Mouse (Mus musculus): Measurements from ENCODE around the gene Igsf1. TPM values are rescaled to one million over a fixed set of nuclear protein-coding genes. Genes with fewer than 3 reads are reported as not detected.
A peak's percentile ranks its signal among the peaks of the same experiment; 100 is the strongest.

Gene Igsf1
- 0.82 and 1.1 TPM in 2 replicates for polyA plus RNA-seq (2014; fragmentation: Nextera tagmentation; extraction: Ambion mirVana)

DNA sequence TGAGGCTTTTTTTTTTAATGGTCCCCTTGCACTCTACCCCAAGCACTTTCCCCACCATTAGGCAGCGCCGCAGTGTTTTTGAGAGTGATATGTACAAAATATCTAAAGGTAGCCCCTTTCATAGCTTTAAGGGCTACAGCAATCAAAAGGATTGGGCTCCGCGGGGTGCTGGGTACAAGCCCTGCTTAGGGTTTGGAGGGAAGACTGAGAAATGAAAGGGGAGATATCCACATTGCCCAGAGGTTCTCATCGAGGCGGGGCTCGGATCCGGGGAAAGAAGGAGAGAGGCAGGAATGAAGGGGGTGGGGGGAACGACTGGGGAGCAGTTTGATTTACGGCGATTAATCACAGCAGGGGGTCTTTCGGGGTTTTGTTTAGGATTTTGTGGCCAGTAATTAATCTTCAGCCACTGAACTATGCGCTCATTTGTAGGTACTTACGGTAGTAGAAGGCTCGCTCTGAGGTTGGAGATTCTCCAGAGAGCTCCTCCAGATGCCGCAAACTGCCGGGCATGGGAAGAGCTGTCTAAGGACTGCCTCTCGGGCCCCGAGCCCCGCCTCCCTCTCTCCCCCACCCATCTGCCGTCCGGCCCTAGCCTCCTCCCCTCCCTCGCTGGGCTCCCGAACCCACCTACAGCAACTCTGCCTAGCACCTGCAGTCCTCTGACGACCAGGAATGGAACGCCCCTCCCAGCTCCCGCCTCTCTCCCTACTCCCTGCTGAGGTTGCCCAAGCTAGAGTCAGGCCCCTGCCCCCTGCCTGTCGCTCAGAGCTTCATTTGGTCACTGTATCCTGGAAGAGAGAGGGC is at the start of gene Igsf1:
Igsf1 (minus strand) TSS at position 537 of the 807 bp plus-strand sequence.
- Histone ChIP-seq H3K4me2 (ENCODE audit: low read depth, severe bottlenecking) (peak within 1 kb of the TSS; percentile 45), H3K9me3 (ENCODE audit: control insufficient read depth, low read length) (no peaks in the 10 kb centered on the region), H3K27ac (replicated peaks; ENCODE audit: low read depth, low read length) (no peak within 1 kb of the TSS), H3K9ac (ENCODE audit: low read length) (no peak within 1 kb of the TSS), H3K27me3 (ENCODE audit: control insufficient read depth, insufficient read depth, low read length) (no peaks in the 10 kb centered on the region), H3K36me3 (ENCODE audit: control insufficient read depth, insufficient read depth, low read length) (no peaks in the 10 kb centered on the region), H3K4me1 (ENCODE audit: control insufficient read depth, insufficient read depth, low read length) (no peaks in the 10 kb centered on the region), H3K4me3 (ENCODE audit: low read depth, low read length) (no peak within 1 kb of the TSS)
- DNase-seq (ENCODE audit: low spot score) = peak; percentile 46
- ATAC-seq (ENCODE audit: insufficient number of reproducible peaks, low FRiP score, low TSS enrichment, low read depth) = peak; percentile 86; the same call in 1 of the 2 replicates
- WGBS = 17% methylated on average over 27 of the region's 28 CpGs

DNA sequence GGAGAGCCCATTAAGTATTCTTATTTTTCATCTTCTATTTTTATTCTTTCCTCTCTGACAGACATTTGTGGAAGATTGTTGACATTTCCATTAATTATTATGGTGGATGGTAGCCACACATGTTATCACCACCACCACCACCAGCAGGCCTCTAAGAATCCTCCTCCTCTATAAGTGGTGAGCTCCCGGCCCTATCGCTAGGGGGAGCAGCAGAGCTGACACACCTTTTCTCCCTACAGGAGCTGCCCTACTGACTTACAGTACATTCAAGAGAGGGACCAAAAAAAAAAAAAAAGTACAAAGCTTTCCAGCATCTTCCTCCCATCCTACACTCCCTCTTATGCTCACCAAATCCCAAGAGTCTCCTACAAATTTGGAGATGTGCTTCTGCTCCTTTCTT is 26.7 kb downstream of the Igsf1 start:
- Histone ChIP-seq H3K4me3 (ENCODE audit: low read depth, low read length) (no peak overlapping the region), H3K27me3 (ENCODE audit: control insufficient read depth, insufficient read depth, low read length) (no peaks in the 10 kb centered on the region), H3K9ac (ENCODE audit: low read length) (no peak overlapping the region), H3K27ac (replicated peaks; ENCODE audit: low read depth, low read length) (no peak overlapping the region), H3K36me3 (ENCODE audit: control insufficient read depth, insufficient read depth, low read length) (no peaks in the 10 kb centered on the region), H3K4me1 (ENCODE audit: control insufficient read depth, insufficient read depth, low read length) (no peaks in the 10 kb centered on the region), H3K4me2 (ENCODE audit: low read depth, severe bottlenecking) (no peak overlapping the region), H3K9me3 (ENCODE audit: control insufficient read depth, low read length) (no peaks in the 10 kb centered on the region)
- 22% methylated on average over 2 of the region's 2 CpGs for WGBS
- ATAC-seq (ENCODE audit: insufficient number of reproducible peaks, low FRiP score, low TSS enrichment, low read depth) (no peak), DNase-seq (ENCODE audit: low spot score) (no peak)

DNA sequence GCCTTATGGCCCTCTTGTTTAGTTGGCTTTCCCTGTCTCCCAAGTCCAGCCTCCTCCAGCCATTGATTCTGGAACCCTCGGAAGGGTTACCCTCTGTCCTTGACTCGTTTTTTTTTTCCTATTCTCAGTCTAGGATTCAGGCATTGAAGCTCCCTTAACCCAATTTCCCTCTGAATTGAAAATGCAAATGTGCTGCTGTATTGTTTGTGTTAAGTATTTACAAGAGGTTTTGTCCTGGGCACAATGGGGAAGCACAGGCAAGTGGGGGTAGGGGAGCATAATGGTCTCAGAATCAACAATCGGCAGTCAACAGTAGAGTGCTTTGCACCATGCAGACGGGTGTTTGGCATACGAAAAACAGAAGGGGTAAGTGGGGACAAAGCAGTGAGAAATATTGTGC is 52.4 kb downstream of the Igsf1 start:
- H3K9me3 ChIP-seq (ENCODE audit: control insufficient read depth, low read length) = no peaks in the 10 kb centered on the region
- no peak overlapping the region for H3K9ac ChIP-seq (ENCODE audit: low read length)
- H3K4me1 ChIP-seq (ENCODE audit: control insufficient read depth, insufficient read depth, low read length) = no peaks in the 10 kb centered on the region
- ATAC-seq (ENCODE audit: insufficient number of reproducible peaks, low FRiP score, low TSS enrichment, low read depth) (no peak), DNase-seq (ENCODE audit: low spot score) (no peak)
- H3K4me3 ChIP-seq (ENCODE audit: low read depth, low read length) = no peak overlapping the region
- no peaks in the 10 kb centered on the region for H3K36me3 ChIP-seq (ENCODE audit: control insufficient read depth, insufficient read depth, low read length)
- no peak overlapping the region for H3K4me2 ChIP-seq (ENCODE audit: low read depth, severe bottlenecking)
- 67% methylated on average over 5 of the region's 5 CpGs for WGBS
- no peaks in the 10 kb centered on the region for H3K27me3 ChIP-seq (ENCODE audit: control insufficient read depth, insufficient read depth, low read length)
- H3K27ac ChIP-seq (replicated peaks; ENCODE audit: low read depth, low read length) = no peak overlapping the region

DNA sequence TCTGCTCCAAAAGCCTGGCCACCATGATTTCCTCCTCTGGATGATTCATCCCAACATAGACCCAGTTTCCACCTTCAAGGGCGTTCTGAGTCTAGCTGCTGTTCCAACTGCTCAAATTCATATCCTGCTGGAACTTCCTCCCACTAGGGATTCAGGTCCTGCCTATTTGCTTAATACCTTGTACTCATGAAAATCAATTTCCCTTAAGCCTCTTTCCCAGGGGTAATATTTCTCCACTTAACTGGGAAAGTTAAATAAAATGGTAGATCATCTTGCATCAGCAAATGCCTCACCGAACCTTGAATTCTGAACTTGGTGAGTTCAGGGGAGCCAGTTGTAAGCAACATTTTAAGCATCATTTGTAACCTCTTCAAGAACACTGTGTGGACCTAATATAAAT is 62.6 kb downstream of the Igsf1 start, which contains the start of gene Olfr1321:
Olfr1321 (minus strand) TSS at position 101 of the 400 bp plus-strand sequence.
- no peaks in the 10 kb centered on the region for H3K9me3 ChIP-seq (ENCODE audit: control insufficient read depth, low read length)
- no peak within 1 kb of the TSS for H3K4me2 ChIP-seq (ENCODE audit: low read depth, severe bottlenecking)
- H3K4me1 ChIP-seq (ENCODE audit: control insufficient read depth, insufficient read depth, low read length) = no peaks in the 10 kb centered on the region
- WGBS = 84% methylated on average over 2 of the region's 2 CpGs
- DNase-seq (ENCODE audit: low spot score) (no peak), ATAC-seq (ENCODE audit: insufficient number of reproducible peaks, low FRiP score, low TSS enrichment, low read depth) (no peak)
- no peak within 1 kb of the TSS for H3K27ac ChIP-seq (replicated peaks; ENCODE audit: low read depth, low read length)
- H3K36me3 ChIP-seq (ENCODE audit: control insufficient read depth, insufficient read depth, low read length) = no peaks in the 10 kb centered on the region
- H3K4me3 ChIP-seq (ENCODE audit: low read depth, low read length) = no peak within 1 kb of the TSS
- H3K27me3 ChIP-seq (ENCODE audit: control insufficient read depth, insufficient read depth, low read length) = no peaks in the 10 kb centered on the region
- H3K9ac ChIP-seq (ENCODE audit: low read length) = no peak within 1 kb of the TSS

Other genes starting within 250 kb of the Igsf1 start
- gene Olfr1320, start 125.4 kb downstream of the Igsf1 start, polyA plus RNA-seq (2014; fragmentation: Nextera tagmentation; extraction: Ambion mirVana) = not detected in 2 replicates
- gene Olfr1321, start 62.7 kb downstream of the Igsf1 start, polyA plus RNA-seq (2014; fragmentation: Nextera tagmentation; extraction: Ambion mirVana) = not detected in 2 replicates
- not detected in 2 replicates for gene Olfr1322, start 93.7 kb upstream of the Igsf1 start, polyA plus RNA-seq (2014; fragmentation: Nextera tagmentation; extraction: Ambion mirVana)
- not detected in 2 replicates for gene Olfr1323, start 221.6 kb upstream of the Igsf1 start, polyA plus RNA-seq (2014; fragmentation: Nextera tagmentation; extraction: Ambion mirVana)

All from limb, embryonic 11.5 days (tissue).